24 mouse cellular contexts compared by ENCODE assay signal in the genomic region with DNA sequence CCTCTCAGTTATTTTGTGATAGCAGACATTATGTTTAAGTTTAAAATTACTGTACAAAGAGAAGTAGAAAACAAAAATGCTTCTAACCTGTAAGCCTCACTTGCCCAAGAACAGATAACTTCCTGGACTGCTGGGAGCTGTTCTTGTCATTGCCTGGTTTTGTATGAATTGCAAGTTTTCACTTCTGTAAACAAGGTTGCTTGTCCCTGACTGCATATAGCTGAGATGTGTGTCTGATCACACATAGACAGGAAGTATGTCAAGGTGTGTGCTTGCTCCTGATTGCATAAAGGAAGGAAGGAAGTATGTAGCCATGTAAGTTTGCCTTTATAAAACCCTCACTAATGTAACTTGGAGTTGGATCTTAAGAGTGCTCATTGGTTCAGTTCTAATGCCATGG.
"Had no signal": no experiment of that assay in that cellular context is flagged by ENCODE, and none has a peak within 500 bp of the region (broad histone marks: within the 10 kb centered on the region; RNA-seq: fewer than 3 reads in every experiment).

No protein-coding gene starts in this region.

- H3K4me2 ChIP-seq: limb, embryonic 13.5 days; midbrain, embryonic 13.5 days; neural tube, embryonic 13.5 days; stomach, embryonic 15.5 days had no signal

- H3K9ac ChIP-seq: limb, embryonic 13.5 days; liver, embryonic 14.5 days; midbrain, embryonic 13.5 days; neural tube, embryonic 13.5 days; stomach, embryonic 15.5 days had no signal

- H3K27ac ChIP-seq: kidney, postnatal 0 days; layer of hippocampus, adult 2 months; limb, embryonic 10.5 days; limb, embryonic 13.5 days; liver, embryonic 14.5 days; midbrain, embryonic 10.5 days; midbrain, embryonic 13.5 days; neural tube, embryonic 13.5 days; stomach, embryonic 15.5 days had no signal

- H3K4me3 ChIP-seq: layer of hippocampus, adult 2 months; limb, embryonic 10.5 days; limb, embryonic 13.5 days; megakaryocyte, embryonic 14.5 days; midbrain, embryonic 10.5 days; midbrain, embryonic 13.5 days; myocyte; neural tube, embryonic 13.5 days; stomach, embryonic 15.5 days had no signal

- H3K4me1 ChIP-seq: limb, embryonic 10.5 days; limb, embryonic 13.5 days; megakaryocyte, embryonic 14.5 days; midbrain, embryonic 10.5 days; midbrain, embryonic 13.5 days; neural tube, embryonic 13.5 days; stomach, embryonic 15.5 days had no signal

- H3K36me3 ChIP-seq: limb, embryonic 10.5 days; limb, embryonic 13.5 days; midbrain, embryonic 10.5 days; midbrain, embryonic 13.5 days; neural tube, embryonic 13.5 days; stomach, embryonic 15.5 days had no signal

- DNase-seq: kidney, adult 18-20 months; kidney, adult 9 months; kidney, postnatal 25 days; layer of hippocampus, adult 9-11 months; lung, adult 2 months; lung, postnatal 14 days; lung, postnatal 4 days; retina, postnatal 1 day; right cerebral cortex, postnatal 25 days; spleen, adult 18-20 months; thymus, adult 18-20 months; thymus, postnatal 36 days had no signal

- ATAC-seq: midbrain, embryonic 13.5 days; midbrain, embryonic 16.5 days had no signal

- H3K9me3 ChIP-seq: limb, embryonic 10.5 days; limb, embryonic 13.5 days; megakaryocyte, embryonic 14.5 days; midbrain, embryonic 10.5 days; midbrain, embryonic 13.5 days; neural tube, embryonic 13.5 days; stomach, embryonic 15.5 days had no signal

- H3K27me3 ChIP-seq: limb, embryonic 13.5 days; megakaryocyte, embryonic 14.5 days; midbrain, embryonic 13.5 days; neural tube, embryonic 13.5 days; stomach, embryonic 15.5 days had no signal
